Mouse (Mus musculus) brain, adult 2 months (tissue): ENCODE measurements around the gene Hectd1.

Experiments used
- DNase-seq: peaks from one replicate; pipeline ENCODE4 v3.0.0; 2011; ENCODE audit warnings: low read depth, low spot score

Gene Hectd1

GRCm38 (mm10) chr12:51703859-51704258, 125.5 kb downstream of the Hectd1 start:
- no peak for DNase-seq

- DNase-seq, result no peak
Measured at GRCm38 (mm10) chr12:51701723-51702122, 127.6 kb downstream of the Hectd1 start.

- DNase-seq, result peak; percentile 34
Measured at GRCm38 (mm10) chr12:51699623-51700393, 129.5 kb downstream of the Hectd1 start.

- DNase-seq, result no peak
Measured at GRCm38 (mm10) chr12:51696157-51696556, 133.2 kb downstream of the Hectd1 start.

GRCm38 (mm10) chr12:51694966-51695365, 134.4 kb downstream of the Hectd1 start:
- DNase-seq, result no peak

- DNase-seq, result no peak
Measured at GRCm38 (mm10) chr12:51694096-51694495, 135.2 kb downstream of the Hectd1 start.
